Mouse (Mus musculus): Measurements from ENCODE around the gene Atp6ap2. TPM values are rescaled to one million over a fixed set of nuclear protein-coding genes. Genes with fewer than 3 reads are reported as not detected.
"Not testable (repeated sequence)": the region's sequence is repeated elsewhere in the genome, so short reads cannot be mapped to it uniquely, and the experiment has no call there.

The Atp6ap2 gene
- total RNA-seq (2021): 10 to 100 TPM; 11.1 to 13.7 TPM
- long read RNA-seq, experiment 1, transcript Atp6ap2-201 (9 exons, 2,324 nt): major isoform, 24 of 25 reads
- long read RNA-seq, experiment 1, partial matches to known transcripts: 1 of 25 reads
- long read RNA-seq, experiment 1, other reads (novel, unspliced or antisense): 0 of 25 reads
- long read RNA-seq, experiment 2, transcript Atp6ap2-201 (9 exons, 2,324 nt): major isoform, 18 of 18 reads
- long read RNA-seq, experiment 2, partial matches to known transcripts: 0 of 18 reads
- long read RNA-seq, experiment 2, other reads (novel, unspliced or antisense): 0 of 18 reads

- intact Hi-C loops (cut with DNase I; ENCODE audit: low total_unique reads): no loop called here
- DNase-seq: peak; percentile 91
Measured at GRCm38 (mm10) chrX:12587192-12587957, at the start of gene Atp6ap2. Gene Atp6ap2 (plus strand): TSS chrX:12587801.

GRCm38 (mm10) chrX:12544417-12544816 is 43.2 kb upstream of the Atp6ap2 start:
- intact Hi-C loops (cut with DNase I; ENCODE audit: low total_unique reads): no loop called here
- DNase-seq: no peak

GRCm38 (mm10) chrX:12557086-12557485 is 30.5 kb upstream of the Atp6ap2 start:
- no peak for DNase-seq
- intact Hi-C loops (cut with DNase I; ENCODE audit: low total_unique reads): no loop called here

- intact Hi-C loops (cut with DNase I; ENCODE audit: low total_unique reads): no loop called here
- DNase-seq: no peak
Measured at GRCm38 (mm10) chrX:12571407-12571806, 16.2 kb upstream of the Atp6ap2 start.

- intact Hi-C loops (cut with DNase I; ENCODE audit: low total_unique reads): no loop called here
Measured at GRCm38 (mm10) chrX:12577936-12578335, 9.7 kb upstream of the Atp6ap2 start.

GRCm38 (mm10) chrX:12578339-12578868 is 9.2 kb upstream of the Atp6ap2 start:
- no peak for DNase-seq
- intact Hi-C loops (cut with DNase I; ENCODE audit: low total_unique reads): no loop called here

More at GRCm38 (mm10) chrX:12577936-12578335, 9.7 kb upstream of the Atp6ap2 start:
- DNase-seq: no peak

- no peak for DNase-seq
- intact Hi-C loops (cut with DNase I; ENCODE audit: low total_unique reads): no loop called here
Measured at GRCm38 (mm10) chrX:12583261-12583660, 4.3 kb upstream of the Atp6ap2 start.

- intact Hi-C loops (cut with DNase I; ENCODE audit: low total_unique reads): no loop called here
- DNase-seq: no peak
Measured at GRCm38 (mm10) chrX:12587958-12588355, 356 bp downstream of the Atp6ap2 start.

- intact Hi-C loops (cut with DNase I; ENCODE audit: low total_unique reads): no loop called here
- DNase-seq: no peak
Measured at GRCm38 (mm10) chrX:12591401-12591943, 3.9 kb downstream of the Atp6ap2 start.

- intact Hi-C loops (cut with DNase I; ENCODE audit: low total_unique reads): no loop called here
Measured at GRCm38 (mm10) chrX:12592011-12592410, 4.4 kb downstream of the Atp6ap2 start.

GRCm38 (mm10) chrX:12593824-12594223 is 6.2 kb downstream of the Atp6ap2 start:
- DNase-seq: no peak
- intact Hi-C loops (cut with DNase I; ENCODE audit: low total_unique reads): no loop called here

More at GRCm38 (mm10) chrX:12592011-12592410, 4.4 kb downstream of the Atp6ap2 start:
- DNase-seq: no peak

GRCm38 (mm10) chrX:12610541-12610940 is 22.9 kb downstream of the Atp6ap2 start:
- DNase-seq; intact Hi-C loops (cut with DNase I; ENCODE audit: low total_unique reads): not testable (repeated sequence)

GRCm38 (mm10) chrX:12611211-12611610 is 23.6 kb downstream of the Atp6ap2 start:
- intact Hi-C loops (cut with DNase I; ENCODE audit: low total_unique reads): no loop called here

GRCm38 (mm10) chrX:12612360-12612759 is 24.8 kb downstream of the Atp6ap2 start:
- DNase-seq; intact Hi-C loops (cut with DNase I; ENCODE audit: low total_unique reads): not testable (repeated sequence)

More at GRCm38 (mm10) chrX:12611211-12611610, 23.6 kb downstream of the Atp6ap2 start:
- no peak for DNase-seq

GRCm38 (mm10) chrX:12625131-12625530 is 37.5 kb downstream of the Atp6ap2 start:
- intact Hi-C loops (cut with DNase I; ENCODE audit: low total_unique reads): no loop called here
- DNase-seq: no peak

GRCm38 (mm10) chrX:12644976-12645375 is 57.4 kb downstream of the Atp6ap2 start:
- DNase-seq: no peak
- intact Hi-C loops (cut with DNase I; ENCODE audit: low total_unique reads): no loop called here

GRCm38 (mm10) chrX:12645531-12646304 is 58.1 kb downstream of the Atp6ap2 start:
- no peak for DNase-seq
- intact Hi-C loops (cut with DNase I; ENCODE audit: low total_unique reads): no loop called here

- intact Hi-C loops (cut with DNase I; ENCODE audit: low total_unique reads): no loop called here
- no peak for DNase-seq
Measured at GRCm38 (mm10) chrX:12651906-12652305, 64.3 kb downstream of the Atp6ap2 start.

- intact Hi-C loops (cut with DNase I; ENCODE audit: low total_unique reads): no loop called here
- no peak for DNase-seq
Measured at GRCm38 (mm10) chrX:12653879-12654278, 66.3 kb downstream of the Atp6ap2 start.

Data from gastrocnemius, postnatal 14 days (tissue).